Comparison of ENCODE assay signal across 15 mouse cellular contexts in the genomic region with DNA sequence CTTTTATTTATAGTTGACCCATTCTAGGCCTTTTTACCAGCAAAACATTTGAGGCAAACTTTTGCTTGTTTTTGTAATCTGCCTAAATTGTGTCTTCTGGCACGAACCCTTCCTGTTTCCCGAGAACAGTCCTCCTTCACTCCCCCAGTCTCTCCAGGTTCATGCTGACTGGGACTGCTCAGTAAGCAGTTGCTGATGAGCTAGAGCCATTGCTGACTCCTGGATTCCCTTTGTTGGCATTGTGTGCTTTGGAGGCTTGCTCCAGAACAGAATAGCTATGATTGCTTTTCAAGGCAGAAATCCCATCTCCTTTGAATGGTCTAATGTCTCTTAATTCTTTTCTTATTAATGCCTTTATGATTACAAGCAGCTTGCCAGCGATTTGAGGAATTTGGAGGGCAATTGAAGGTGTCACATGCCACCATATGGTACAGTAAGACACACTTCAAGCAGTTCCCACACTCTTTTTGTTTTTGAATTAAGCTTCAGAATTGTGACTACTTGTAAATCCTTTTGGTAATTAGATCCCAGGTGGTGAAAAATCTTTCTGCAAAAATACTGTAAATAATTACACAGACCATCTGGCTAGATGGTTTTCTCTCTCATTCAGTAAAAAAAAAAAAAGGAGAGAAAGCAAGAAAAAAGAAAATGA. TPM values are rescaled to one million over a fixed set of nuclear protein-coding genes. Genes with fewer than 3 reads are reported as not detected.
"Had no signal": no experiment of that assay in that cellular context is flagged by ENCODE, and none has a peak within 500 bp of the region (broad histone marks: within the 10 kb centered on the region; RNA-seq: fewer than 3 reads in every experiment).

No protein-coding gene starts in this region.

- DNase-seq: lung, embryonic 14.5 days; lung, postnatal 10 days; right cerebral cortex, postnatal 14 days; thymus, adult 2 months; thymus, postnatal 25 days; thymus, postnatal 4 days had no signal

- H3K9me3 ChIP-seq: megakaryocyte, embryonic 14.5 days; midbrain, embryonic 13.5 days; midbrain, embryonic 15.5 days; neural tube, embryonic 12.5 days; stomach, embryonic 15.5 days had no signal

- H3K4me3 ChIP-seq: megakaryocyte, embryonic 14.5 days; midbrain, embryonic 13.5 days; midbrain, embryonic 15.5 days; neural tube, embryonic 12.5 days; stomach, embryonic 15.5 days had no signal

- H3K4me1 ChIP-seq: midbrain, embryonic 13.5 days; midbrain, embryonic 15.5 days; neural tube, embryonic 12.5 days; stomach, embryonic 15.5 days had no signal

- H3K27ac ChIP-seq: macrophage; midbrain, embryonic 13.5 days; midbrain, embryonic 15.5 days; neural tube, embryonic 12.5 days; stomach, embryonic 15.5 days; stomach, postnatal 0 days had no signal

- H3K9ac ChIP-seq: lung, embryonic 14.5 days; midbrain, embryonic 13.5 days; midbrain, embryonic 15.5 days; neural tube, embryonic 12.5 days; stomach, embryonic 15.5 days had no signal

- H3K27me3 ChIP-seq: megakaryocyte, embryonic 14.5 days; midbrain, embryonic 13.5 days; midbrain, embryonic 15.5 days; neural tube, embryonic 12.5 days; stomach, embryonic 15.5 days had no signal

- ATAC-seq: midbrain, embryonic 13.5 days; midbrain, embryonic 15.5 days had no signal

- H3K4me2 ChIP-seq: lung, embryonic 14.5 days; midbrain, embryonic 11.5 days; midbrain, embryonic 13.5 days; midbrain, embryonic 15.5 days; neural tube, embryonic 12.5 days; stomach, embryonic 15.5 days had no signal

RNA-seq across cellular contexts. Expression of gene 4930590J08Rik, which starts 13.2 kb away (rescaled TPM):
- total RNA-seq: monocyte, adult 5-6 weeks had no signal
